8 mouse cellular contexts compared by ENCODE assay signal in the genomic region with DNA sequence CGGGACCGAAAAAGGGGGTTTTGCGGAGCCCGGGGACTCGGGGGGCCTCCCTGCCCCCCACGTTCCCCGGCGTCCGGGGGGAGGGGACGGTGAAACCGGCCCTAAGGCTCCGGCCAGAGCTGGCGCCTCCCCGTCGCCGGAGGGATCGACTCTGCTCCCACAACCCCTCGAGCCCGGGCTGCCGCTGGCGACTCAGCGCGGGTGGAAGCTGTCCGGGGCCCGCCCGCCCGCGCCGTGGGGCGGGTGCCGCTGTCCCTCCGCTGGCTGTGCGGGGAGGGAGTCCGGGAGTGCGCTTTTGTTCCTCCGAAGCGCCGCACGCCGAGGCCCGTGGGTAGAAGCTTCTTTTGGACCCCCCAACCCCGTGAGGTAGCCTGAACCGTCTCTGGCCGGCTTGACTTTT. TPM values are rescaled to one million over a fixed set of nuclear protein-coding genes. Genes with fewer than 3 reads are reported as not detected.
DNase-seq lines count a peak whose midpoint lies in the region; ATAC-seq and TF ChIP-seq lines count a peak whose summit lies in the region.

No protein-coding gene starts in this region.

- peak overlapping the region; percentile 95 for H3K4me3 ChIP-seq in left cerebral cortex, adult 2 months
- peak overlapping the region; percentile 82 for H3K4me3 ChIP-seq in forebrain, embryonic 15.5 days
- peak overlapping the region; percentile 100 for H3K4me3 ChIP-seq in midbrain, embryonic 13.5 days (replicated peaks)

- intact Hi-C loops in left cerebral cortex, adult 2 months (cut with DNase I), result loop anchor here (2.0 to 5.0 kb wide), 3 partner anchors 81 to 109 kb away; no protein-coding TSS in a partner anchor

- peak in 1 of 2 experiments; percentile 18 for DNase-seq in left cerebral cortex, adult 2 months (ENCODE audit: extremely low spot score in 1 of 2, low spot score in 2 of 2)
- DNase-seq in left cerebral cortex, adult 11 months (ENCODE audit: low spot score), result no peak
- peak; percentile 30 for DNase-seq in ZHBTc4 (ENCODE audit: low read depth, low spot score)
- DNase-seq in kidney, postnatal 4 days, result peak; percentile 23 to 38
- DNase-seq in thymus, postnatal 14 days, result peak; percentile 39
- no peak for DNase-seq in left cerebral cortex, adult 8-10 months (ENCODE audit: low spot score in 2 of 2)

- no peak for TF ChIP-seq CTCF in left cerebral cortex, adult 2 months (IDR thresholded peaks at IDR 0.05)

- no peaks in the 10 kb centered on the region for H3K9me3 ChIP-seq in forebrain, embryonic 15.5 days
- no peaks in the 10 kb centered on the region for H3K9me3 ChIP-seq in midbrain, embryonic 13.5 days

- H3K27ac ChIP-seq in left cerebral cortex, adult 2 months, result peak overlapping the region; percentile 100
- peak overlapping the region; percentile 81 for H3K27ac ChIP-seq in forebrain, embryonic 15.5 days (replicated peaks)
- peak overlapping the region; percentile 25; the same call in 1 of the 2 replicates for H3K27ac ChIP-seq in midbrain, embryonic 13.5 days

- ATAC-seq in forebrain, embryonic 15.5 days (replicated peaks), result peak; percentile 43; the same call in 1 of the 2 replicates
- ATAC-seq in midbrain, embryonic 13.5 days, result 0 out of 2 replicates have a peak, but pooled peaks have one; percentile 60

- peak overlapping the region; percentile 78 for H3K9ac ChIP-seq in forebrain, embryonic 15.5 days (replicated peaks)
- peak overlapping the region; percentile 95 for H3K9ac ChIP-seq in midbrain, embryonic 13.5 days (replicated peaks)

- H3K4me2 ChIP-seq in forebrain, embryonic 15.5 days (replicated peaks), result peak overlapping the region; percentile 96
- H3K4me2 ChIP-seq in midbrain, embryonic 13.5 days (replicated peaks), result peak overlapping the region; percentile 99

- H3K4me1 ChIP-seq in forebrain, embryonic 15.5 days, result peaks cover 25% of the 10 kb centered on the region
- peaks cover 21% of the 10 kb centered on the region for H3K4me1 ChIP-seq in midbrain, embryonic 13.5 days (replicated peaks)

- no peaks in the 10 kb centered on the region for H3K27me3 ChIP-seq in forebrain, embryonic 15.5 days
- 0 out of 2 replicates have a peak, but pooled peaks cover 7% of the 10 kb centered on the region for H3K27me3 ChIP-seq in midbrain, embryonic 13.5 days

- WGBS in forebrain, embryonic 15.5 days, result under 1% methylated on average over 44 of the region's 44 CpGs
- 0% methylated on average over 31 of the region's 44 CpGs for WGBS in midbrain, embryonic 13.5 days

- H3K36me3 ChIP-seq in forebrain, embryonic 15.5 days, result peaks cover 28% of the 10 kb centered on the region
- H3K36me3 ChIP-seq in midbrain, embryonic 13.5 days, result peaks cover 26% of the 10 kb centered on the region

RNA-seq across cellular contexts. Expression of a gene that starts 0.7 kb away (rescaled TPM):
- total RNA-seq in left cerebral cortex, adult 2 months (2021), result 100 to 1,000 TPM; 108 to 118 TPM
- 61.0 and 61.7 TPM in 2 replicates for polyA plus RNA-seq in forebrain, embryonic 15.5 days (2015; fragmentation: Nextera tagmentation; extraction: Ambion mirVana)
- 49.2 and 57.7 TPM in 2 replicates for polyA plus RNA-seq in midbrain, embryonic 13.5 days (2015; fragmentation: Nextera tagmentation; extraction: Ambion mirVana)
- total RNA-seq in left cerebral cortex, adult 8-10 months (2022), result 100 to 1,000 TPM in 1 of 4 experiments, 10 to 100 TPM in 3; 78.1 to 101 (median 87.3) TPM

Comparison
In these comparisons a context has a peak if more than half of its experiments do, and no peak if none do; other contexts are left out.
1. DNase-seq: peak in ZHBTc4 (single experiment), kidney, postnatal 4 days (2 of 2) and thymus, postnatal 14 days (single experiment); none in left cerebral cortex, adult 11 months (single experiment) and left cerebral cortex, adult 8-10 months (0 of 2).
2. H3K27ac ChIP-seq: peak in every context shown above with its lines; median percentile 100 in left cerebral cortex, adult 2 months; 81 in forebrain, embryonic 15.5 days; 25 in midbrain, embryonic 13.5 days.
3. Peak in every context shown above with its lines, with median percentiles within 50 percentile points of each other: H3K4me3 ChIP-seq.